Mouse (Mus musculus): ENCODE data around the gene Zbtb38.

DNA sequence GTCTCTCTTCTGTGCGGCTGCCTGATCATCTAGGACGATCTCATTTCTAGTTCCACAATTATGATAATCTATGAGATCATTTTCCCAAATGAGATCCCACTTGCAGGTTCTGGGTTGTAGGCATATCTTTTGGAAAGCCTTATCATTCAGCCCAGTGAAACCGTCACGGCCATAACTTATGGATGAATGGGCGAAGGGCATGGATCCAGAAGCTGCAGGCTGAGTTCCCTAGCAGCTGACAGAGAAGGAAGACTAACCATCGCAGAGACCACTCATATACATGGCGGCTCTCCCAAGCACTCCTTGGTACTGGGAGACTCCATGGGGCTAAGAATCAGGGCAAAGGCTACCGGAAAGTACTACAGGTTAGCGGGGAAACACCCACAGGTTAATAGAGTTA lies 43.7 kb downstream of the Zbtb38 start:
- TF ChIP-seq CTCF (IDR thresholded peaks at IDR 0.05; ENCODE audit: borderline replicate concordance, extremely low read depth, insufficient read depth, insufficient read length), result no peak
- TF ChIP-seq POLR2A (IDR thresholded peaks at IDR 0.05; ENCODE audit: borderline replicate concordance, extremely low read depth, insufficient read depth, insufficient read length, poor library complexity, severe bottlenecking), result no peak

Measured in brain, embryonic 14.5 days (tissue).